Mouse (Mus musculus) spleen, adult 2 months (tissue): ENCODE measurements around the gene Fbxl18.

Experiments
- CTCF ChIP-seq: fragments of 200-500 bp; IDR thresholded peaks from 2 replicates; pipeline ENCODE4 v1.5.1; 2011; ENCODE audit warnings: mild to moderate bottlenecking, inconsistent platforms; ENCODE audit not compliant: insufficient read depth, insufficient read length, insufficient replicate concordance; ENCODE audit errors: extremely low read depth
- POLR2A ChIP-seq: fragments of 200-500 bp; IDR thresholded peaks from 2 replicates; pipeline ENCODE4 v1.6.1; 2011; ENCODE audit warnings: low read depth, low read length, inconsistent platforms

DNA sequence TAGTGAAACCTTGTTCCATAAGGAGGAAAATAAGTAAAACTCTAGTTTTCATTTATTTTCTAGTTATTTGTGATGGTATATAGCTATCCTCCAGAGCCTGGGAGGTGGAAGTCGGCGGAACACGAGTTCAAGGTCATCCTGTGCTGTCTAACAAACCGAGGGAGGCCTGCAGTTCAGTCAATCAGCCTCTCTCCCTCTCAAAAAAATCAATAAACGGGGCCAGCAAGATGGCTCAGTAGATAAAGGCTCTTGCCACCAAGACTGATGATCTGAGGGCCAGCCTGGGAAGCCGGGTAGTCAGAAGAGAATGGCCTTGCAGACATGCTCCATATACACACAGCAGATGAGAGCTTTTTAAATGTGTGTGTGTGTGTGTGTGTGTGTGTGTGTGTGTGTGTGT, 71.1 kb downstream of the Fbxl18 start:
- TF ChIP-seq POLR2A (no peak), CTCF (no peak)
